Mouse (Mus musculus): ENCODE measurements around the gene Nsmce4a. TPM values are rescaled to one million over a fixed set of nuclear protein-coding genes. Genes with fewer than 3 reads are reported as not detected.

Gene Nsmce4a
- polyA plus RNA-seq, 1 experiment from 2014 or later: 161 TPM

GRCm38 (mm10) chr7:130492026-130492425 lies 80.9 kb downstream of the Nsmce4a start:
- no peaks in the 10 kb centered on the region for H3K27me3 ChIP-seq
- ATAC-seq (ENCODE audit: insufficient number of reproducible peaks, insufficient read depth, low FRiP score, low TSS enrichment, low read depth): no peak

More at GRCm38 (mm10) chr7:130492026-130492425, 80.9 kb downstream of the Nsmce4a start:
- Histone ChIP-seq H3K9ac (no peak overlapping the region), H3K9me3 (0 out of 2 replicates have a peak, but pooled peaks cover 2% of the 10 kb centered on the region), H3K4me3 (no peak overlapping the region), H3K4me1 (0 out of 2 replicates have a peak, but pooled peaks cover 3% of the 10 kb centered on the region), H3K4me2 (no peak overlapping the region), H3K36me3 (peaks cover 21% of the 10 kb centered on the region), H3K27ac (no peak overlapping the region)

Other genes with a start within 250 kb of the Nsmce4a start
- gene Ate1, start 52.7 kb downstream of the Nsmce4a start, polyA plus RNA-seq (2015; fragmentation: Nextera tagmentation; extraction: Ambion mirVana): 56.3 and 72.3 TPM in 2 replicates
- 42.0 and 43.8 TPM in 2 replicates for gene Tacc2, start 4.3 kb upstream of the Nsmce4a start, polyA plus RNA-seq (2015; fragmentation: Nextera tagmentation; extraction: Ambion mirVana)
- not detected in 2 replicates for gene Btbd16, start 201.0 kb upstream of the Nsmce4a start, polyA plus RNA-seq (2015; fragmentation: Nextera tagmentation; extraction: Ambion mirVana)